Mouse (Mus musculus) midbrain, embryonic 11.5 days (tissue): Measurements from ENCODE around the gene Ccdc144b. TPM values are rescaled to one million over a fixed set of nuclear protein-coding genes. Genes with fewer than 3 reads are reported as not detected.

Experiments used
- ATAC-seq: fragments of 200-750 bp; cut with Nextera tagmentation; 2 replicates; pipeline ENCODE4 v1.8.0; 2017; ENCODE audit warnings: moderate TSS enrichment, moderate library complexity; ENCODE audit not compliant: low FRiP score
- DNase-seq: peaks from one replicate; pipeline ENCODE4 v3.0.0; 2015; ENCODE audit warnings: low spot score; ENCODE audit errors: missing footprints
- H3K27ac ChIP-seq: fragments of 300-500 bp; sonication (generic); 2 replicates; pipeline ENCODE4 v1.5.1; 2014; ENCODE audit warnings: low read depth, low read length
- H3K27me3 ChIP-seq: fragments of 300-500 bp; sonication (generic); 2 replicates; pipeline ENCODE4 v1.6.1; 2014; ENCODE audit warnings: mild to moderate bottlenecking, low read length, moderate library complexity, mixed read lengths; ENCODE audit not compliant: control insufficient read depth, insufficient read depth
- H3K36me3 ChIP-seq: fragments of 300-500 bp; sonication (generic); 2 replicates; pipeline ENCODE4 v1.6.1; 2014; ENCODE audit warnings: mild to moderate bottlenecking, low read length, moderate library complexity, mixed read lengths; ENCODE audit not compliant: control insufficient read depth, insufficient read depth
- H3K4me1 ChIP-seq: fragments of 300-500 bp; sonication (generic); 2 replicates; pipeline ENCODE4 v1.6.1; 2014; ENCODE audit warnings: low read length; ENCODE audit not compliant: control insufficient read depth, insufficient read depth
- H3K4me2 ChIP-seq: fragments of 300-500 bp; sonication (generic); 2 replicates; pipeline ENCODE4 v1.6.1; 2014; ENCODE audit warnings: mild to moderate bottlenecking, moderate library complexity
- H3K4me3 ChIP-seq: fragments of 300-500 bp; sonication (generic); 2 replicates; pipeline ENCODE4 v1.5.1; 2014; ENCODE audit warnings: low read depth, low read length
- H3K9ac ChIP-seq: fragments of 300-500 bp; sonication (generic); 2 replicates; pipeline ENCODE4 v1.6.1; 2014; ENCODE audit warnings: low read length
- H3K9me3 ChIP-seq: fragments of 300-500 bp; sonication (generic); 2 replicates; pipeline ENCODE4 v1.6.1; 2016; ENCODE audit warnings: low read length; ENCODE audit not compliant: control insufficient read depth
- WGBS: fragments of 180-500 bp; shearing (Covaris S2); extraction: QIAGEN DNeasy Blood & Tissue Kit; methylation state at CpG from one replicate; pipeline ENCODE4 v1.1.7; 2014; 5-methylcytosine and 5-hydroxymethylcytosine counted together
- polyA plus RNA-seq: library from polyadenylated mRNA; unstranded; fragments of >200 nt; fragmentation: Nextera tagmentation; extraction: Ambion mirVana; gene quantifications from 2 replicates; pipeline ENCODE4 v1.2.1, GENCODE M21; 2014

The Ccdc144b gene
- polyA plus RNA-seq, 1 experiment from 2014 or later = not detected

GRCm38 (mm10) chr3:36045086-36045485 lies 8.3 kb downstream of the Ccdc144b start:
- ATAC-seq = no peak
- Histone ChIP-seq H3K36me3 (no peaks in the 10 kb centered on the region), H3K4me2 (no peak overlapping the region), H3K4me3 (no peak overlapping the region), H3K27me3 (no peaks in the 10 kb centered on the region), H3K4me1 (no peaks in the 10 kb centered on the region), H3K9me3 (no peaks in the 10 kb centered on the region), H3K27ac (no peak overlapping the region), H3K9ac (no peak overlapping the region)
- no peak for DNase-seq
- 78% methylated on average over 4 of the region's 4 CpGs for WGBS

- Histone ChIP-seq H3K4me1 (no peaks in the 10 kb centered on the region), H3K4me3 (no peak overlapping the region), H3K36me3 (no peaks in the 10 kb centered on the region), H3K27ac (no peak overlapping the region), H3K27me3 (no peaks in the 10 kb centered on the region), H3K4me2 (no peak overlapping the region), H3K9me3 (no peaks in the 10 kb centered on the region), H3K9ac (no peak overlapping the region)
- DNase-seq = no peak
- no peak for ATAC-seq
Measured at GRCm38 (mm10) chr3:36044520-36044919, 8.8 kb downstream of the Ccdc144b start.

- 80% methylated on average over 6 of the region's 6 CpGs for WGBS
- no peaks in the 10 kb centered on the region for H3K9me3 ChIP-seq
- H3K27me3 ChIP-seq = no peaks in the 10 kb centered on the region
- no peak overlapping the region for H3K9ac ChIP-seq
- DNase-seq (no peak), ATAC-seq (no peak)
- no peaks in the 10 kb centered on the region for H3K4me1 ChIP-seq
- no peaks in the 10 kb centered on the region for H3K36me3 ChIP-seq
- H3K4me2 ChIP-seq = no peak overlapping the region
- no peak overlapping the region for H3K4me3 ChIP-seq
- H3K27ac ChIP-seq = no peak overlapping the region
Measured at GRCm38 (mm10) chr3:36031740-36032510, 21.4 kb downstream of the Ccdc144b start.

- H3K27me3 ChIP-seq = no peaks in the 10 kb centered on the region
- no peak overlapping the region for H3K27ac ChIP-seq
- DNase-seq (no peak), ATAC-seq (no peak)
- no peaks in the 10 kb centered on the region for H3K36me3 ChIP-seq
- H3K9me3 ChIP-seq = no peaks in the 10 kb centered on the region
- no peak overlapping the region for H3K4me3 ChIP-seq
- WGBS = 87% methylated on average over 4 of the region's 4 CpGs
- H3K4me1 ChIP-seq = no peaks in the 10 kb centered on the region
- H3K4me2 ChIP-seq = no peak overlapping the region
- no peak overlapping the region for H3K9ac ChIP-seq
Measured at GRCm38 (mm10) chr3:36029993-36030392, 23.4 kb downstream of the Ccdc144b start.

GRCm38 (mm10) chr3:36025732-36026131 lies 27.6 kb downstream of the Ccdc144b start:
- Histone ChIP-seq H3K27ac (no peak overlapping the region), H3K9me3 (no peaks in the 10 kb centered on the region), H3K9ac (no peak overlapping the region), H3K36me3 (no peaks in the 10 kb centered on the region), H3K4me1 (no peaks in the 10 kb centered on the region), H3K4me3 (no peak overlapping the region), H3K4me2 (no peak overlapping the region), H3K27me3 (no peaks in the 10 kb centered on the region)
- WGBS = 86% methylated on average over 6 of the region's 6 CpGs
- DNase-seq (no peak), ATAC-seq (no peak)

- Histone ChIP-seq H3K9me3 (no peaks in the 10 kb centered on the region), H3K4me3 (no peak overlapping the region), H3K4me2 (no peak overlapping the region), H3K27ac (no peak overlapping the region), H3K36me3 (no peaks in the 10 kb centered on the region), H3K9ac (no peak overlapping the region), H3K27me3 (no peaks in the 10 kb centered on the region), H3K4me1 (no peaks in the 10 kb centered on the region)
- no peak for DNase-seq
- ATAC-seq = no peak
- 82% methylated on average over 3 of the region's 3 CpGs for WGBS
Measured at GRCm38 (mm10) chr3:36011239-36011638, 42.1 kb downstream of the Ccdc144b start.

- ATAC-seq (no peak), DNase-seq (no peak)
- Histone ChIP-seq H3K4me2 (no peak overlapping the region), H3K27me3 (no peaks in the 10 kb centered on the region), H3K9me3 (no peaks in the 10 kb centered on the region), H3K4me3 (no peak overlapping the region), H3K27ac (no peak overlapping the region), H3K36me3 (no peaks in the 10 kb centered on the region), H3K4me1 (no peaks in the 10 kb centered on the region), H3K9ac (no peak overlapping the region)
- WGBS = 71% methylated on average over 4 of the region's 4 CpGs
Measured at GRCm38 (mm10) chr3:36008411-36009154, 44.8 kb downstream of the Ccdc144b start.

- Histone ChIP-seq H3K27me3 (no peaks in the 10 kb centered on the region), H3K4me1 (no peaks in the 10 kb centered on the region), H3K36me3 (no peaks in the 10 kb centered on the region), H3K9ac (no peak overlapping the region), H3K4me2 (no peak overlapping the region), H3K9me3 (no peaks in the 10 kb centered on the region), H3K4me3 (no peak overlapping the region), H3K27ac (no peak overlapping the region)
- ATAC-seq (no peak), DNase-seq (no peak)
- WGBS = 83% methylated on average over 4 of the region's 4 CpGs
Measured at GRCm38 (mm10) chr3:36004028-36004895, 49.1 kb downstream of the Ccdc144b start.
